Mouse (Mus musculus) cerebellum, postnatal 10 days (tissue): ENCODE data around the gene Srcap.
"Not testable (repeated sequence)": the region's sequence is repeated elsewhere in the genome, so short reads cannot be mapped to it uniquely, and the experiment has no call there.

Experiments
- DNase-seq, 2 experiments: peaks; one replicate each; pipeline ENCODE4 v3.0.0; 2021; ENCODE audit warnings: mixed read lengths in 2 of 2

Gene Srcap

DNA sequence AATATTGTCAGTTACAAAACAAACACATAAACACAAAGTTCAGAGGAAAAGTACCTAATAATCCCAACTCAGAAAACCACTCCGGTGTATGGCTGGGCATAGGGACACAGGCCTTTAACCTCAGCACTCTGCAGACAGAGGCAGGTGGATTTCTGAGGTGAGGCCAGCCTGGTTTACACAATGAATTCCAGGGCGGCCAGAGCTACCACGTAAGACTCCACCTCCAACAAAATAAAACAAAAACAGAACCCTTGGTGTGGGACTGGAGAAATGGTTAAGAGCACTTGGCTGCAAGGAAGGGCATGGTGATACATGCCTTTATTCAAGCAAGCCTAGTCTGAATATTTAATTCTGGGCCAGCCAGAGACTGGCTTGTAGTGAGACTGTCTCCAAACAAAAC, 19.9 kb upstream of the Srcap start:
- DNase-seq: no peak

DNA sequence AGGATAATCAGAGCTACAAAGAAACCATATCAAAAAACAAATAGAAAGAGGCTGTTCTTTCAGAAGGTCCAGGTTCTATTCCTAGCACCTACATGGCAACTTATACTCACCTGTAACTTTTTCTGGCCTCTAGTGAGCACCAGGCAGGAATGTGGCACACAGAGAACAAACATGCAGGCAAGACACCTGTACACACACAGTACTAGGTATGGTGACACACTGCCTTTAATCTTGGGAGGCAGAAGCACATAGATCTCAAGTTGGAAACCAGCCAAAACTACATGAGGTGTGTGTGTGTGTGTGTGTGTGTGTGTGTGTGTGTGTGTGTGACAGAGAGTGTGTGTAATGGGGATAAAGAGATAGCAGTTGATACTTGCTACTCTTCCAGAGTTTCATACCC, 17.1 kb upstream of the Srcap start:
- DNase-seq: no peak

DNA sequence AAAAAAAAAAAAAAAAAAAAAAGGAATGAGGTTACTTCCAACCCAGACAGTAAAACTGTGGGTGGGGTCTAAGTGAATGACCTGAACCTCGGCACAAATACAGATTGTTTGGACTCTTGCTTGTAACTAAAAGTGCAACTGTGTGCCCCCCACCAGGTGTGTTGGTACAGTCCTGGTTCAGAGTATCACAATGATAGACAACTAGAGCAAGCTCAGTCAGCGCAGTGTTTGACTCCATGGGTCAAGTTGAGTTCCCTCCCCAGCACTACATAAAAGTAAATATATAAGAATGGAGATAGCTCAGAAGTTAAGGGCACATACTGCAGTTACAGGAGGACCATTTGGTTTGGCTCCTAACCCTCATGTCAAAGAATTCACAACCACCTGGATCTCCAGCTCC, 14.4 kb upstream of the Srcap start:
- DNase-seq: no peak

DNA sequence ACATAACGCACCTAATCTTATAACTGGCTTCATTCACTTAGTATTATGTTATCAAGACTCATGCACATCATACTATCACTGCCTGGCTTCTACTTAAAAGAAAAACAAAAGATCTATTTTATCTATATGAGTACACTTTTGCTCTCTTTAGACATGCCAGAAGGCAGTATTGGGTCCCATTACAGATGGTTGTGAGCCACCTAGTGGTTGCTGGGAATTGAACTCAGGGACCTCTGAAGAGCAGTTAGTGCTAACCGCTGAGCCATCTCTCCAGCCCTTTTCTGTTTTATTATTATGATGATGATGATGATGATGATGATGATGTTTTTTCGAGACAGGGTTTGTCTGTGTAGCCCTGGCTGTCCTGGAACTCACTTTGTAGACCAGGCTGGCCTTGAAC, 13.4 kb upstream of the Srcap start:
- peak; percentile 75 to 76 for DNase-seq

DNA sequence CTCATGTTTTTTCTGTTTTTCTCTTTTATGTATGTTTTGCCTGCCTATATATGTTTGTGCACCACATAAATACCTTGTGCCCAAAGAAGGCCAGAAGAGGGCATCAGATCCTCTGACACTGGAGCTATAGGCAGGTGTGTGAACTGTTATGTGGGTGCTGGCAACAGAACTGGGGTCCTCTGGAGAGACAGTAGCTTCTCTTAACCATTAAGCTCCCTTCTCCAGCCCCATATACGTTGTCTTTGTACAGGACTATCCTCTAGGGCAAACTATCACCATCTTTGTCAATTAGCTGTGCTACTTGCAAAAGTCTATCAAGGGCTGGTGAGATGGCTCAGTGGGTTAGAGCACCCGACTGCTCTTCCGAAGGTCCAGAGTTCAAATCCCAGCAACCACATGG, 3.5 kb upstream of the Srcap start:
- DNase-seq: no peak

DNA sequence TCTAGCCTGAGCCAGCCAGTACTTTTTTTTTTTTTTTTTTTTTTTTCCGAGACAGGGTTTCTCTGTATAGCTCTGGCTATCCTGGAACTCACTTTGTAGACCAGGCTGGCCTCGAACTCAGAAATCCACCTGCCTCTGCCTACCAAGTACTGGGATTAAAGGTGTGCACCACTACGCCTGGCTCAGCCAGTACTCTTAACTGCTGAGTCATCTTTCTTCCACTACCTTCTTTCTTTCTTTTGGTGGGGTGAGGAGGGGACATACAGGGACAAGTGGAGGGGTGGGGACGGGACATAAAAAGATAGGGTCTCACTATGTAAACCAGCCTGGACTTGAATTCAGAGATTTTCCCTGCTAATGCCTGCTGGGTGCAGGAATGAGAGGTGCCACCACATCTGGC, 2.0 kb upstream of the Srcap start:
- not testable (repeated sequence) for DNase-seq

DNA sequence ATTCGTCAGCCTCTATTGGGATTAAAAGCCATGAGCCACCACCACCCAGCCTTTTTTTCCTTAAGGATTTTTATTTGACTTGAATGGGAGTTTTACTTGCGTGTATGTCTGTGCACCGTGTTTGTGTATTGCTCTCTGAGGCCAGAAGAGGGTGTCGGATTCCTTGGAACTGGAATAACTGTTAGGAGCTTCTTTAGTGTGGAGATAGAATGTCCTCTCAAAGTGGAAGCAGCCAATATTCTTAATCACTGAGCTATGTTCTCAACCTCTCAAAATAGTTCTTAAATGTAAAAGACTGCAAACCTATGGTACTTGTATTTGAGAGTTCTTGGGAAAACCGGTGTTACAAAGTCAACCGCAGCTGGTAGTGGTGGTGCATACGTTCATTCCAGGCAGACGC, 542 bp upstream of the Srcap start:
- peak; percentile 26 to 42 for DNase-seq

DNA sequence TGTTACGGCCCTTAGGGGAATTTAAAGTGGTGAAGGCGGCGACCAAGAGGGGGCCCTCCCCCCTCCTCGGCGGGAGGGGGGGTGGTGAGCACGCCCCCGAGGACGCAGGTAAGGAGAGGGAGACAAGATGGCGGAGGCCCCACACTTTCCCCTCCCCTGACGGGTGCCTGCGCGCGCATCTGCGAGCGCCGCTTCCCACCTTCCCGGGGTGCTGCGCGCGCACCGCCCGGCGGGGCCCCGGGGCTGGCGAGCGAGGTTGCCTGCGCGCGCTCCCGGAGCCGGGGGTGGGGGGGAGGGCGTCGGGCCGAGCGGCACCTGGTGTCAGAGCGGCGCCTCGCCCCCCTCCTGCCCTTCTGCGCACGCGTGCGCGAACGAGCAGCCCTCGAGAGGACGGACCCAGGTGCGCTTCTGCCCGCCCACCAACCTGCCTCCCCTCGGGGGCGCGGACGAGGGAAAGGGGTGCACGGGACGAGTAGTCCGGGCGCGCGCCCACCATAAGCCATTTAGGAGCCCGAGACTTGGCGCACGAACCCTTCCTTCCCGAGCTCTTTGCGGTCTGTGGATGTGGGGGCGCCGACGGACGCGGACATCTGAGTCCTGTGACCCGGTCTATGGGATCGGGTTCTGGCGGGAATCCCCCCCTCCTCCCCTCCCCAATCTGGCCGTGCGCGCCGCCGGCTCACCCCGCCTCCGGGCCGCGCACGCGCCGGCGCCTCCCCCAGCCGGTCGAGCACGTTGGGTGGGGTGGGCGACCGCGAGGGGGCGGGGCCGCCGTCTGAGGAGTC, 640 bp downstream of the Srcap start:
- peak; percentile 96 to 97 for DNase-seq

DNA sequence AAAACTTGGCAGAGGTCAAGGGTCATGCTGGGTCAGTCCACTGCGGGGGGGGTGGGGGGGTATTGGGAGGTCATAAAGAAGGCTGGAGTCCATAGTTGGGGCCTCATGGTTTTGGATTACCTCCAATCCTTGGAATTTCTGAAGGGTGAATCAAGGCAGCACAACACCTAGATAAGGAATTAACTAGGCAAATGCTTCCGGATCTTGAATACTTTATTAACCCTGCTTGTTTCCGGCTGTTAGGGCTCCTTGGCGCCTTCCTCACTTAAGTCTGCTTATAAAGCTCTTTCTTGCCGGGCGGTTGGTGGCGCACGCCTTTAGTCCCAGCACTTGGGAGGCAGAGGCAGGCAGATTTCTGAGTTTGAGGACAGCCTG, 1.2 kb downstream of the Srcap start:
- DNase-seq: peak in 1 of 2 experiments; percentile 20

DNA sequence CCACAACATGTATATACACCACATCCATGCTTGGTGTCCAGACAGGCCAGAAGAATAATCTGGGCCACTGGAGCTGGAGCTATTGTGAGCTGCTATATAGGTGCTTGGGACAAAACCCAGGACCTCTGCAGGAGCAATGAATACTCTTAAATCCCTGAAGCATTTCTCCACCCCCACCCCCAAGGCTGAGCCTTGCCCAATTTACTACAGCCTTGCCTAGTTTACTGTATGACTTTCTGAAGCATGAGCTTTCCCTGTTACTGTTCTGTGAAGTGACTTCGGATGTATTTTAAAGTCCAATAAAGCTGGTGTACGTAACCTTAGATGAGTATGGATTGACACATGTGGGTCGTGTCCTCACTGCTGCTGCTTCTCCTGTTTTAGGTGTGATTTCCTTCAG, 2.0 kb downstream of the Srcap start:
- no peak for DNase-seq

DNA sequence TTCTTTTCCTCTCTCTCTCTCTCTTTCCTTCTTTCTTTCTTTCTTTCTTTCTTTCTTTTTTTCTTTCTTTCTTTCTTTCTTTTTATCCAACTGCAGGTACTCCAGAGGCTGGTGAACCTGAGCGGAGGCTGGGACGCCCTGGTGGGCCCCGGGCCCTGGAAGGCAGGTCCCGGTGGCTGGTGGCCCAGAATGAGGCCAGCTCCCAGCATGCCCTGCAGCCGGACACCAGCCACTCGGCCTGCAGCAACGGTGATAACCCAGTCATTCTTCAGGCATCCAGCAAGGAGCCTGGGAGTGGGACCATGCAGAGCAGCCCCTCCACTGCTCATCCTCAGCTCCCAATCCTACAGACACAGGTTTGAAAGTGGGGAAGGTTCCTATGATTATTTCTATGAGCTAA, 4.1 kb downstream of the Srcap start:
- DNase-seq: peak; percentile 21 to 28

DNA sequence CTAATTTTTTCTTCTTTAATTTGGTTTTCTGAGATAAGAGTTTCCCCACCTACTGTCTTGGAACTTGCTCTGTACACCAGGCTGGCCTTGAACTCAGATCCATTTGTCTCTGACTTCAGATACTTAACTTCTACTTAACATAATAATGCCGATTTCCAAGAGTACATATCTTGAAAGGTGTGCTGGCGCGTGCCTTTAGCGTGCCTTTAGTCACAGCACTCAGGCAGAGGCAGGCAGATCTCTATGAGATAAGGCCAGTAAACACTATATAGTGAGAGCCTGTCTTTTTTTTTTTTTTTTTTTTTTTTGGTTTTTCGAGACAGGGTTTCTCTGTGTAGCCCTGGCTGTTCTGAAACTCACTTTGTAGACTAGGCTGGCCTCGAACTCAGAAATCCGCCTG, 4.6 kb downstream of the Srcap start:
- DNase-seq: no peak

DNA sequence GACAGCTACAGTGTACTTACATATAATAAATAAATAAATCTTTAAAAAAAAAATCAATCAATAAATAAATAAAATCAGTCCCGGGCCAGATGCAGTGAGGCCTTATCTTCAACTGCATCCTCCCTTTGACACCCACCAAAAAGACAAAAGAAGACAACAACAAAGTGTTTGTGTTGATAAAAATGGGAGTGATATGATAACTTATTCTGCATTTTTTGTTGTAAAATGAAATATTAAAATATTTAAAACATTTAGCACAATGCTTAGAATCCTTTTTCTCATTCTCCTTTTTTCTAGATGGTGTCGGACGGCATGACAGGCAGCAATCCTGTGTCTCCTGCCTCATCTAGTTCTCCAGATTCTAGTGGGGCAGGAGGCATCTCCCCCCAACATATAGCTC, 7.5 kb downstream of the Srcap start, which contains the start of gene Gm42715:
TSS of gene Gm42715 (plus strand) at position 301 of the 400 bp plus-strand sequence.
- DNase-seq: no peak

DNA sequence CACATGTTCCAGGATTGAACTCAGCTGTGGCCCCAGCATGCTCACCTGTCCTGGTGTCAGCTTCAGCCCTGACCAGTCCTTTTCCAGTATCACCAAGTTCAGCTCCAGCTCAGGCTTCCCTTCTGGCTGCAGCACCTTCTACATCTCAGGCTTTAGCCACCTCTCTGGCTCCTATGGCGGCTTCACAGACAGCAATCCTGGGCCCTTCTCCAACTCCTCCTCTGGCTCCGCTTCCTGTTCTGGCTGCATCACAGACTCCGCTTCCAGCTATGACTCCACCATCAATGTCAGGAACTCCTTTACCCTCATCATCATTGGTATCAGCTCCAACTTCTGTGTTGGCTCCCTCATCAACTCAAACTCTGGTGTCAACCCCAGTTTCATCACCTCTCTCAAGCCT, 29.9 kb downstream of the Srcap start:
- peak; percentile 28 to 38 for DNase-seq

DNA sequence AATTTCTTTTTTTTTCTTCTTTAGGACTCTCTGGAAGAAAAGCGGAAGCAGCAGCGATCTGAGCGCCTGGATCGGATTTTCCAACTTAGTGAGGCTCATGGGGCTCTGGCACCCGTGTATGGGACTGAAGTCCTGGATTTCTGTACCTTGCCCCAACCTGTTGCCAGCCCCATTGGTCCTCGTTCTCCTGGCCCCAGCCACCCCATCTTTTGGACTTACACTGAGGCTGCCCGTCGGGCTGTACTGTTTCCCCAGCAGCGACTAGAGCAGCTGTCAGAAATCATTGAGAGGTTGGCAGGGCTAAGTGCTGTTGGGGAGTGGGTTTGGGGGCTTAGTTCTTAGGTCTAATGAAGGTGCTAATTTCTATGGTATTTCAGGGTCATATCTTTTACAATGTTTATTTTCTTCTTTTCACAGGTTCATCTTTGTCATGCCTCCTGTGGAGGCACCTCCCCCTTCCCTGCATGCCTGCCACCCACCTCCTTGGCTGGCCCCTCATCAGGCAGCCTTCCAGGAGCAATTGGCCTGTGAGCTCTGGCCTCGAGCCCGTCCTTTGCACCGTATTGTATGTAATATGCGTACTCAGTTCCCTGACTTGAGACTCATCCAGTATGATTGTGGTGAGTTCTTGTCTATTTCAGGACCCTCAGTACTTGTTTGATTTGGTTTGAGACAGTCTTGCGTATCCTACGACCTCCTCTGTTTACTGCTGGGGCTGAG, 37.5 kb downstream of the Srcap start:
- peak; percentile 93 to 95 for DNase-seq

DNA sequence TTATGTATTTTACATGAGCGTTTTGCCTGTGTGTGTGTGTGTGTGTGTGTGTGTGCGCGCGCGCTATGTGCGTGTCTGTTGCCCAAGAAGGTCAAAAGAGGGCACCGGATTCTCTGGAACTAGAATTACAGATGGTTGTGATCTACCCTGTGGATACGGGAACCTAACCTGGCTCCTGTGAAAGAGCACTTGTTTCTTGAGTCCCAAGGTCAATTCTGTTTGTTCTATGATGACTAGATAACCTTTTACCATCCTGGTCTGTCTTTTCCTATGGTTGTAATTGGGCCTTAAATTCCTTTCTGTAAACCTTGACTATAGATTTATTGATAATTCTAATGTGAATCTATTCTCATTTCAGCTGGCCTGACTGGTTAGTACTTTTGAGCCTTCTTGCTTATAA, 39.8 kb downstream of the Srcap start:
- no peak for DNase-seq

DNA sequence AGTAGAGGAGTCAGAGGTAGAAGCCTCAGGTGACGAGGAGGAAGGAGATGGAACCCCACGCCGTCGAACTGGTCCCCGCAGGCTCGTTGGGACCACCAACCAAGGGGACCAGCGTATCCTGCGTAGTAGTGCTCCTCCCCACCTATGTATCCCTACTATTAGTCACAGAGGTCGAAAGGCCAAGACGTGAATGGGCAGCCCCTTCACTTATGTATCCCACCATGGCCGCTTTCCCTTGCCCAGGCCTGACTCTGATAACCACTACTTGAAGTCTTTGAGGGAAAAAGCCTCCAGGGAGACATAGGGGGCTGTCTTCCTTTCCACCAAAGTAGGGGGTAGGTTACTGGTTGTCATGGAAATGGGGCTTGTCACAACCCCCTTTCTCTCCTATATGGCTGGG, 48.8 kb downstream of the Srcap start:
- no peak for DNase-seq

DNA sequence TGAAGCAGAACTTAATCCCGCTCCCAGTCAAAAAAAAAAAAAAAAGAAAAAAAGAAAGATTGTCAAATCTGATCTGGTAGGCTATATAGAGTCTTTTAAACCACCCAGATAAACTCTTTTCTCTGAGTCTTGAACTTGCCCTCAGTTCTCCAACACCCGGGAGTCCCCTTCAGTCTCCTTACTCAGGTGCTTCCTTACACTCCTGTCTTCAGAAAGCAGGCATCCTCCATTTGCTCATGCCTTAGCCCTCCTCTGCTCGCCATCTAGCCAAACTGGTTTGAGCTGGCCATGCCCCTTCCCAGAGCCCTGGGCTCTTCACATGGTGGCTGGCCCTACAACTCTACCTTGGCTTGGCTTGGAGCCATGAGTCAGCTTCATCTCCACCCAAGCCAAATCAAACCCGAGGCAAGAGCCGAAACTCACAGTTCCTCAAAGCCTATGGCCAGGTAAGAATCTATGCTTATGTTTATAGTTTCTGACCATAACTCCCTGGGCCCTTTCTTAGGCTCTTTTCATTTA, 49.6 kb downstream of the Srcap start, which contains the start of gene Tmem265:
TSS of gene Tmem265 (plus strand) at position 51 of the 519 bp plus-strand sequence.
- peak; percentile 39 to 46 for DNase-seq

DNA sequence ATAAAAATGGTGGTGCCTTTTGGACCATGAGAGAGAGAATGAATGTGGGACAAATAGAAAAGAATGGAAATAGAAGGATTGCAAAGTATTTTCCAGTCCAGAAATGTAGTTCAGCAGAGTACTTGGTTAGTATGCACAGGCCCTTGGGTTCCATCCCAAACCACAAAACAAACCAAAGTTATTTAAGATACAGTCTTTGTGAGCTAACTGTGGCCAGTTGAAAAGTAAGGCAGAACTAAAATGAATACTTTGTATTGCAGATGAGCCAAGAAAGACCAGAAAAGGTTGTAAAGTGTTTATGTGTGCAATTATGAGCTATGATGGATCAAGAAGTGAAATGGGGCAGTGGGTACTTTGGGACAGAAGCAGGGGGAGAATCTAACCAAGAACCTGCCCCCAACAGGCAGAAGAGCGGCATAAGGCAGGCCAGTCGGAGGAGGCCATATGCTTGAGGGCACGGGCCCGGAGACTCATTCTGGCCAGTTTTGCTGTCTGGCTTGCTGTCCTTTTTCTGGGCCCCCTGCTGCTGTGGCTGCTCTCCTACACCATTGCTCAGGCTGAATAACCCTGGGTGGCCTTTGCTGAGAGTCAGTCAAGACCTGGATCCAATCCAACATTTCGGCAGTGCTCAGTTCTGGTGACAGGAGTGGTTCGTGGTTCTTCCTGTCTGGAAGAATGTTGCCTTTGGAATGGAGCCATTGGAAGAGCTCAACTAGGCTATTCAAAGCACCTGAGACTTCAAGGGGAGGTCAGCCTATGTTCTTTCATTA, 52.8 kb downstream of the Srcap start:
- peak; percentile 97 for DNase-seq

DNA sequence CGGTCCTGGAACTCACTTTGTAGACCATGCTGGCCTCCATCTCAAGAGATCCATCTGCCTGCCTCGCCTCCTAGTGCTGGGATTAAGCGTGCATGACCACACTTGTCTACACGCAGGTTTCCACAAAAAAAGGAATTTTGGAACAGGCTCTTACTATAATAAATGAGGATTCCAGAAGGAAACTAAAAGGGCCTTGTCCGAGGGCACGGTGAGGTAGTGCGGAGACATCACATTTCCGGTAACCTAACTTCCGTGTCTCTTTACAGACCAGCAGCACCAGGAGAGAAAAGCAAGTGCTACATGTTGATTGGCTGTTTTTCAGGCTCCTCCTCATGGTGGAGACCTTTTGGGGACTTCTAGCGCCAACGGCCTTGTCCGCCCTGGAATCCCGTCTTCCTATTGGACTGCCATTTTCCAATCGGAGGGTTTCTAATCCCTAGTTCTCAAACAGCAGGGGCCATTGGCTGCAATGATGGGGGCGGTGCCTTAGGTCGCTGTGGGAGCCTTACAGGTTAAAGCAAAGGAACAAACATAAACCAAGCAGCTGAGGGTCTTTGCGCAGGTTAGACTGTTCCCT, 61.2 kb downstream of the Srcap start, which contains the start of gene Phkg2:
TSS of gene Phkg2 (plus strand) at position 446 of the 577 bp plus-strand sequence.
- DNase-seq: peak; percentile 93 to 94

DNA sequence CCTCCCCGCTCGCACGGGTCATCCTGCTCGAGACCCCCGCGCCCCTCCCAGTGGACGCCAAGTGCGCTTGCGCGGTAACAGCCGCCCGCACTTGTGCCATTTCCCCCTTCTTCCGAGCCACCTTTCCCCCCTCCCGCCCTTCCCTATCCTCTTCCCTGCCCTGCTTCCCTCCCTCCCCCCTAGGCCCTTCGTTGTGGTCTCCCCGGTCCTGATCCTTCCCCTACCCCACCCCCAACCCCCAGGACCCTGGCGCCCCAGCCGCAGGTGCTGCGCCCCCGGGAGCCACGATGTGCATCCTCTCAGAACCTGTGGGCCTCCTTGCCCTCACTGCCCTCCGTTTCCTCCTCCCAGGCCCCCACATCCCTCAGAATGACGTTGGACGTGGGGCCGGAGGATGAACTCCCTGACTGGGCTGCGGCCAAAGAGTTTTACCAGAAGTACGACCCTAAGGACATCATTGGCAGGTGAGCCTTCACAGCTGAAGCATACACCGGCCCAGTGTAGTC, 61.8 kb downstream of the Srcap start:
- peak in 1 of 2 experiments; percentile 65 for DNase-seq

DNA sequence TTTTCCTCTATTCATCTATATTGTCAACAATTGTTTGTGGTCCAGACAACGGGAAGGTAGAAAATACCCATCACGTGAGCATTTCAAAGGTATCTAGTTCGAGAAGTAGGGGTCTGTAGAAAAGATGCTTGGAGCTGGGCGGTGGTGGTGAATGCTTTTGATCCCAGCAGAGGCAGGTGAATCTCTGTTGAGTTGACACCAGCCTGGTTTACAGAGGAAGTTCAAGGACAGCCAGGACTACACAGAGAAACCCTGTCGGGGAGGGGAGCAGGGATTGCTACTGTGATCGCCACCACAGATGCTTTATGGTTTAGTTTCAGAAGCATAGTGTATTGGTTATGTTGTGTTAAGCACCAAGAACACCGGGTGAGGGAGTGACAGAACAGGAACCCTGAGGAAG, 62.3 kb downstream of the Srcap start:
- no peak for DNase-seq

DNA sequence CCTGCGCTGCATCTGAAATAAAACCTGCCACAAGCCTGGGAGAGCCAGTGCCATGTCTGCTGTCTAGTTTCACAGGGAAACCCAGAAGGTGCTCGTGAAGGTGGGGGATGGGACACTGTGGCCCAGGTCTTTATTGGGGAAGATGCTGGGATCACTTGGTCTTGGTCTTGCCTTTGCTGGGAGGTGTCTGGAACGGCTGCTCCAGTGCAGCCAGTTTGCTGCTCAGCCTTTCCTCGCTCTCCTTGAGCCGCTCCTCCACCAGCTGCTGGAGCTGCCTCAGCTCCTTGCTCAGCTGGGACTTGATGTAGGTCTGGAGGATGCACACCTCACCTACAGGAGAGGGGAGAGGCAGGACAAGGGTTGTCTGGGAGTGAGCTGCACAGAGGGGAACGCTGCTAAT, 71.5 kb downstream of the Srcap start:
- DNase-seq: no peak
